Mouse (Mus musculus): ENCODE measurements around the gene Zdbf2. TPM values are rescaled to one million over a fixed set of nuclear protein-coding genes. Genes with fewer than 3 reads are reported as not detected.

The Zdbf2 gene
- total and polyA plus RNA-seq, 3 experiments, result not detected

DNA sequence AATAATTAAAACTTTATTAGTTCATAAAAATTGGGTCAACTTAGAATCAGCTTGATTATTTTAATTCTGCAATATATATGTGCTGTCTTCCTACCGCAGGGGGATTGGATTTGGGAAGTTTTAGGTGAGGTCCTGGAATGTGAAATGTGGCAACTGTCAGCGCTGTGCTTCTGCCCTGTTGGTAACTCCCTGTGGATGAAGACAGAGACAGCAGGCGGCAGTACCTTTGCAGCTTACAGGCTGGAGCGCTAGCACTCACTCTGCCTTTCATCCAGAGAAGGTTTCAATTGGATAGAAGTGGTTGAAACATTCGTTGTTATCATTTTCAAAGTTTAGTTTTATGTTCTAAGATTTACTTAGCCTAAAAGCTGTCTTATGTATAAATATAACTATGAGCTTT lies 5.0 kb downstream of the Zdbf2 start:
- dilution Hi-C loops (cut with MboI; ENCODE audit: extremely low pct_ligation_motif_present, extremely low pct_unique_long_range_greater_than_20kb, low sequenced_read_pairs) (no loop called here), in situ Hi-C loops (cut with MboI; ENCODE audit: low pct_ligation_motif_present, low pct_unique_long_range_greater_than_20kb, low sequenced_read_pairs) (no loop called here)
- TF ChIP-seq TBP (conservative IDR thresholded peaks at IDR 0.05; ENCODE audit: low read depth, low read length), result no peak
- TF ChIP-seq RCOR1 (conservative IDR thresholded peaks at IDR 0.05; ENCODE audit: low read depth, low read length), result no peak
- TF ChIP-seq ZC3H11A (IDR thresholded peaks at IDR 0.05; ENCODE audit: low read depth, low read length), result no peak
- no peak for TF ChIP-seq GABPA (IDR thresholded peaks at IDR 0.05; ENCODE audit: insufficient replicate concordance, low read depth, low read length)
- no peak for TF ChIP-seq USF1 (IDR thresholded peaks at IDR 0.05; ENCODE audit: low read depth, low read length)
- TF ChIP-seq MAX (IDR thresholded peaks at IDR 0.05; ENCODE audit: low read length), result no peak
- TF ChIP-seq HCFC1 (IDR thresholded peaks at IDR 0.05; ENCODE audit: low read depth, low read length), result no peak
- no peak for TF ChIP-seq PAX5 (IDR thresholded peaks at IDR 0.05; ENCODE audit: low read length)
- peaks cover 2% of the 10 kb centered on the region for H3K9me3 ChIP-seq (replicated peaks; ENCODE audit: low read length)
- no peak for DNase-seq (ENCODE audit: extremely low read depth)
- no peaks in the 10 kb centered on the region for H3K79me2 ChIP-seq (replicated peaks; ENCODE audit: control insufficient read depth, extremely low read depth, insufficient read depth, poor library complexity, severe bottlenecking)
- 0 out of 4 replicates have a peak, but pooled peaks cover 0 to 6% of the 10 kb centered on the region in 2 experiments for H3K4me1 ChIP-seq (ENCODE audit: control insufficient read depth in 1 of 2, insufficient read depth in 2 of 2)
- H3K27me3 ChIP-seq (replicated peaks), result no peaks in the 10 kb centered on the region
- no peaks in the 10 kb centered on the region for H3K36me3 ChIP-seq (replicated peaks in 1 of 2; ENCODE audit: control insufficient read depth in 1 of 2, insufficient read depth in 1 of 2, low read length in 1 of 2)
- no peak overlapping the region for H3K4me3 ChIP-seq (replicated peaks in 1 of 3; ENCODE audit: low read depth in 2 of 3, low read length in 2 of 3, poor library complexity in 1 of 3)
- no peak overlapping the region for H3K4me2 ChIP-seq (ENCODE audit: insufficient read depth, low read depth, poor library complexity, severe bottlenecking)
- no peak overlapping the region for H3K27ac ChIP-seq (ENCODE audit: insufficient read depth, low read depth)
- no peak overlapping the region for H3K9ac ChIP-seq (ENCODE audit: insufficient read depth, low read depth)

- Histone ChIP-seq H3K4me2 (ENCODE audit: insufficient read depth, low read depth, poor library complexity, severe bottlenecking) (no peak overlapping the region), H3K4me1 (ENCODE audit: control insufficient read depth in 1 of 2, insufficient read depth in 2 of 2) (no peaks in the 10 kb centered on the region), H3K27me3 (replicated peaks) (no peaks in the 10 kb centered on the region), H3K4me3 (replicated peaks in 1 of 3; ENCODE audit: low read depth in 2 of 3, low read length in 2 of 3, poor library complexity in 1 of 3) (no peak overlapping the region), H3K9ac (ENCODE audit: insufficient read depth, low read depth) (no peak overlapping the region), H3K27ac (ENCODE audit: insufficient read depth, low read depth) (no peak overlapping the region), H3K36me3 (replicated peaks in 1 of 2; ENCODE audit: control insufficient read depth in 1 of 2, insufficient read depth in 1 of 2, low read length in 1 of 2) (no peaks in the 10 kb centered on the region), H3K79me2 (replicated peaks; ENCODE audit: control insufficient read depth, extremely low read depth, insufficient read depth, poor library complexity, severe bottlenecking) (no peaks in the 10 kb centered on the region), H3K9me3 (replicated peaks; ENCODE audit: low read length) (no peaks in the 10 kb centered on the region)
- TF ChIP-seq SIN3A (IDR thresholded peaks at IDR 0.05; ENCODE audit: low read length) (no peak), MXI1 (IDR thresholded peaks at IDR 0.05; ENCODE audit: low read depth, low read length) (no peak), E2F4 (IDR thresholded peaks at IDR 0.05; ENCODE audit: insufficient replicate concordance, low read depth, low read length) (no peak), HCFC1 (IDR thresholded peaks at IDR 0.05; ENCODE audit: low read depth, low read length) (no peak), MYC (IDR thresholded peaks at IDR 0.05; ENCODE audit: low read depth, low read length) (no peak), ZNF384 (IDR thresholded peaks at IDR 0.05; ENCODE audit: low read depth, low read length) (no peak), IRF4 (IDR thresholded peaks at IDR 0.05; ENCODE audit: low read depth, low read length) (no peak), JUN (IDR thresholded peaks at IDR 0.05; ENCODE audit: insufficient read depth, low read depth, low read length) (no peak), UBTF (IDR thresholded peaks at IDR 0.05; ENCODE audit: low read depth, low read length) (no peak), PAX5 (IDR thresholded peaks at IDR 0.05; ENCODE audit: low read length) (no peak), RAD21 (IDR thresholded peaks at IDR 0.05; ENCODE audit: low read depth, low read length) (no peak), JUND (conservative IDR thresholded peaks at IDR 0.05; ENCODE audit: low read depth, low read length) (no peak), ELF1 (IDR thresholded peaks at IDR 0.05; ENCODE audit: low read depth, low read length) (no peak), MAZ (IDR thresholded peaks at IDR 0.05; ENCODE audit: low read depth, low read length) (no peak)
- no peak for DNase-seq (ENCODE audit: extremely low read depth)
- in situ Hi-C loops (cut with MboI; ENCODE audit: low pct_ligation_motif_present, low pct_unique_long_range_greater_than_20kb, low sequenced_read_pairs) (no loop called here), dilution Hi-C loops (cut with MboI; ENCODE audit: extremely low pct_ligation_motif_present, extremely low pct_unique_long_range_greater_than_20kb, low sequenced_read_pairs) (no loop called here)
Measured at GRCm38 (mm10) chr1:63293965-63294364, 20.9 kb downstream of the Zdbf2 start.

All from CH12.LX (cell line).